Comparison of ENCODE assay signal across 19 mouse cellular contexts in genomic region chr3:22470542-22470941, GRCm38 (mm10).
DNase-seq lines count a peak whose midpoint lies in the region; TF ChIP-seq lines count a peak whose summit lies in the region.
"Had no signal": no experiment of that assay in that cellular context is flagged by ENCODE, and none has a peak within 500 bp of the region (broad histone marks: within the 10 kb centered on the region; RNA-seq: fewer than 3 reads in every experiment).

No protein-coding gene starts in this region.

- no peak overlapping the region for H3K4me3 ChIP-seq in left cerebral cortex, adult 2 months
- H3K4me3 ChIP-seq: embryonic facial prominence, embryonic 12.5 days; forebrain, embryonic 12.5 days; heart, embryonic 10.5 days; hindbrain, embryonic 13.5 days had no signal

- peak; percentile 11 for DNase-seq in left cerebral cortex, adult 2 months (ENCODE audit: extremely low spot score in 1 of 2, low spot score in 2 of 2)
- no peak for DNase-seq in left cerebral cortex, adult 11 months (ENCODE audit: low spot score)
- peak; percentile 8 to 11 for DNase-seq in right cerebral cortex, adult 2 months (ENCODE audit: low spot score in 2 of 2)
- no peak for DNase-seq in right cerebral cortex, postnatal 4 days
- DNase-seq in right cerebral cortex, postnatal 25 days, result peak; percentile 6
- DNase-seq in embryo, embryonic 10.5 days (ENCODE audit: low spot score), result no peak
- DNase-seq: adrenal gland, adult 2 months; adrenal gland, postnatal 25 days; cerebellum, adult 2 months; cerebellum, postnatal 10 days; embryo, embryonic 11 days; gastrocnemius, postnatal 10 days; heart, adult 18-20 months; heart, postnatal 10 days had no signal

- TF ChIP-seq CTCF in left cerebral cortex, adult 2 months (IDR thresholded peaks at IDR 0.05), result no peak; the same call in 1 of the 2 replicates

- H3K27ac ChIP-seq in left cerebral cortex, adult 2 months, result no peak overlapping the region
- H3K27ac ChIP-seq: embryonic facial prominence, embryonic 12.5 days; forebrain, embryonic 12.5 days; heart, embryonic 10.5 days; hindbrain, embryonic 13.5 days; hindbrain, postnatal 0 days had no signal

- intact Hi-C loops in left cerebral cortex, adult 2 months (cut with DNase I), result no loop called here

Comparison
In these comparisons a context has a peak if more than half of its experiments do, and no peak if none do; other contexts are left out.
1. DNase-seq: peak in left cerebral cortex, adult 2 months (2 of 2), right cerebral cortex, adult 2 months (2 of 2) and right cerebral cortex, postnatal 25 days (single experiment); none in left cerebral cortex, adult 11 months (single experiment), right cerebral cortex, postnatal 4 days (single experiment) and embryo, embryonic 10.5 days (single experiment).